In the genomic region with DNA sequence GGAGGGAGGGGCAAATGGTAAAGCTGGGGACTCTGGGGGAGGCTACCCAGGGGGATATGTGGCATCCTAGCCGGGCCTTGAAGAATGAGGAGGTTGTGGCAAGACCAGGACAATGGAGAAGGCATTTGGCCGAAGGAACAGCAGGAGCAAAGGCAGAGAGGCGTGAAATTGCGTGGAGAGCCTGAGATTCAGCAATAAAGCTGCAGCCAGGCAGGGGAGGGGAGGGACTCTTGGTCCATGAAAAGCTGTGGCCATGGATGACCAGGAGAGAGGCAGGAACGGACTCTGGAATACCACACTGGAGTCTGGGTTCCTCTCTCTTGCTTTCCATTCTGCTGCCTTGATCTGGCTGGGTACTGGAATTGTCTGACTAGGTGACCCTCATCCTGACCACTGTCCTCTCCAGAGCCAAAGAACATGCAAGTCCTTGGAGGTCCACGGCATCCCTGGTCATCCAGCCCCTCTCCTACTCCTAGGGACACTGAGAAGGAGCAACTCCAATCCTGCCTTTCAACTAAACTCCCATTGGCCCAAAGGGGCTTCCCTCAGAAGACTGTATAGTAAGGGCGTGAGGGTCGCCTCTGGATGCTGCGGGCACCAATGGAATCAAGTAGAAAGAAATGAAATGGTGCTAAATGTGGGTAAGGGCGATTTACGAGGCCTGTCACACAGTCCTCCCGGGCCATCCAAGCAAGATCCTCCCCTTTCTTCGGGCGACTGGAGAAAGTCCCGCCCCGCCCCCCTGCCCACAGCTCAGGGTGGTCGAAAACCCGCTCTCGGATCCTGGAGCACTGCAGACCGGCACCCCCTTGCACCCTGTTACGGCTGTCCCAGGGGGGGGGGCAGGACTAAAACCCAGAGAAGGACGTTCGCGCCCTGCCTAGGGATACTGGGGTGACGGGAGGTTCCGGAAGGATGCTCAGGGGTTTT, we compare ENCODE assay signal across 9 mouse cellular contexts. TPM values are rescaled to one million over a fixed set of nuclear protein-coding genes. Genes with fewer than 3 reads are reported as not detected.
A peak's percentile ranks its signal among the peaks of the same experiment; 100 is the strongest.
DNase-seq lines count a peak whose midpoint lies in the region; ATAC-seq lines count a peak whose summit lies in the region.
"Had no signal": no experiment of that assay in that cellular context is flagged by ENCODE, and none has a peak within 500 bp of the region (broad histone marks: within the 10 kb centered on the region; RNA-seq: fewer than 3 reads in every experiment).

No protein-coding gene starts in this region.

- H3K4me3 ChIP-seq in heart, embryonic 10.5 days, result peak overlapping the region; percentile 98
- H3K4me3 ChIP-seq in embryonic facial prominence, embryonic 13.5 days, result peak overlapping the region; percentile 83
- peak overlapping the region; percentile 57 for H3K4me3 ChIP-seq in midbrain, embryonic 16.5 days (ENCODE audit: low read depth, low read length)
- H3K4me3 ChIP-seq: megakaryocyte, embryonic 14.5 days had no signal

- peaks cover 86% of the 10 kb centered on the region for H3K4me1 ChIP-seq in heart, embryonic 10.5 days
- H3K4me1 ChIP-seq in embryonic facial prominence, embryonic 13.5 days, result peaks cover 62% of the 10 kb centered on the region
- peaks cover 22% of the 10 kb centered on the region for H3K4me1 ChIP-seq in midbrain, embryonic 16.5 days (ENCODE audit: control insufficient read depth, insufficient read depth, low read length)

- WGBS in heart, embryonic 10.5 days, result 10% methylated on average over 26 of the region's 26 CpGs
- 9% methylated on average over 26 of the region's 26 CpGs for WGBS in embryonic facial prominence, embryonic 13.5 days
- 7% methylated on average over 26 of the region's 26 CpGs for WGBS in midbrain, embryonic 16.5 days

- peaks cover 7% of the 10 kb centered on the region for H3K27me3 ChIP-seq in heart, embryonic 10.5 days (ENCODE audit: insufficient read depth, poor library complexity, severe bottlenecking)
- peaks cover 6% of the 10 kb centered on the region; the same call in 1 of the 2 replicates for H3K27me3 ChIP-seq in embryonic facial prominence, embryonic 13.5 days
- peaks cover 4% of the 10 kb centered on the region; the same call in 1 of the 2 replicates for H3K27me3 ChIP-seq in midbrain, embryonic 16.5 days (ENCODE audit: control insufficient read depth, insufficient read depth, low read depth, low read length)

- no peak for DNase-seq in heart, embryonic 10.5 days (ENCODE audit: low spot score)
- DNase-seq in heart, adult 8-10 months (ENCODE audit: low spot score), result no peak
- peak; percentile 65 for DNase-seq in kidney, adult 9 months
- DNase-seq in layer of hippocampus, postnatal 14 days (ENCODE audit: low spot score in 2 of 2), result no peak
- no peak for DNase-seq in right cerebral cortex, postnatal 36 days (ENCODE audit: low spot score in 2 of 2)
- DNase-seq in adrenal gland, postnatal 4 days (ENCODE audit: low spot score in 2 of 2), result no peak

- no peak for ATAC-seq in embryonic facial prominence, embryonic 13.5 days (ENCODE audit: insufficient number of reproducible peaks, insufficient read depth, low FRiP score, low TSS enrichment, low read depth)
- ATAC-seq in midbrain, embryonic 16.5 days, result 0 out of 2 replicates have a peak, but pooled peaks have one; percentile 28

- no peaks in the 10 kb centered on the region for H3K36me3 ChIP-seq in heart, embryonic 10.5 days
- no peaks in the 10 kb centered on the region for H3K36me3 ChIP-seq in embryonic facial prominence, embryonic 13.5 days
- H3K36me3 ChIP-seq in midbrain, embryonic 16.5 days (ENCODE audit: control insufficient read depth, insufficient read depth, low read length), result no peaks in the 10 kb centered on the region

- H3K9ac ChIP-seq in embryonic facial prominence, embryonic 13.5 days, result peak overlapping the region; percentile 85
- peak overlapping the region; percentile 17; the same call in 1 of the 2 replicates for H3K9ac ChIP-seq in midbrain, embryonic 16.5 days (ENCODE audit: low read depth, low read length)

- H3K27ac ChIP-seq in heart, embryonic 10.5 days, result peak overlapping the region; percentile 97; the same call in 1 of the 2 replicates
- H3K27ac ChIP-seq in embryonic facial prominence, embryonic 13.5 days, result no peak overlapping the region
- H3K27ac ChIP-seq in midbrain, embryonic 16.5 days (ENCODE audit: low read length), result no peak overlapping the region

- H3K9me3 ChIP-seq in heart, embryonic 10.5 days, result no peaks in the 10 kb centered on the region
- H3K9me3 ChIP-seq in embryonic facial prominence, embryonic 13.5 days, result no peaks in the 10 kb centered on the region
- no peaks in the 10 kb centered on the region for H3K9me3 ChIP-seq in midbrain, embryonic 16.5 days (replicated peaks; ENCODE audit: control insufficient read depth, low read length, poor library complexity, severe bottlenecking)
- H3K9me3 ChIP-seq: megakaryocyte, embryonic 14.5 days had no signal

- peak overlapping the region; percentile 89 for H3K4me2 ChIP-seq in embryonic facial prominence, embryonic 13.5 days
- H3K4me2 ChIP-seq in midbrain, embryonic 16.5 days (ENCODE audit: low read length), result peak overlapping the region; percentile 90

RNA-seq across cellular contexts. Expression of a gene that starts 2.0 kb away (rescaled TPM):
- polyA plus RNA-seq in heart, embryonic 10.5 days (2016; fragmentation: Nextera tagmentation; extraction: Ambion mirVana), result 0.28 and 0.60 TPM in 2 replicates
- total RNA-seq in heart, adult 8-10 months (2022), result 1 to 10 TPM in 3 of 4 experiments, under 1 TPM in 1; 0.84 to 1.5 (median 1.2) TPM
- 0.21 and 0.28 TPM in 2 replicates for polyA plus RNA-seq in embryonic facial prominence, embryonic 13.5 days (2015; fragmentation: Nextera tagmentation; extraction: Ambion mirVana)
- 0.04 TPM in 1 of 2 replicates, not detected in the other for polyA plus RNA-seq in midbrain, embryonic 16.5 days (2015; fragmentation: Nextera tagmentation; extraction: Ambion mirVana)
- total RNA-seq in layer of hippocampus, postnatal 14 days (2021), result 1 to 10 TPM; 1.1 to 1.2 TPM
- total RNA-seq in adrenal gland, postnatal 4 days (2021), result 10 to 100 TPM; 13.5 to 13.8 TPM

RNA-seq across cellular contexts. Expression of a gene that starts 29.1 kb away (rescaled TPM):
- not detected in 2 replicates for polyA plus RNA-seq in heart, embryonic 10.5 days (2016; fragmentation: Nextera tagmentation; extraction: Ambion mirVana)
- total RNA-seq in heart, adult 8-10 months (2022), result under 1 TPM in 1 of 4 experiments, not detected in 3; 0.25 TPM
- not detected in 2 replicates for polyA plus RNA-seq in embryonic facial prominence, embryonic 13.5 days (2015; fragmentation: Nextera tagmentation; extraction: Ambion mirVana)
- not detected in 2 replicates for polyA plus RNA-seq in midbrain, embryonic 16.5 days (2015; fragmentation: Nextera tagmentation; extraction: Ambion mirVana)
- total RNA-seq in layer of hippocampus, postnatal 14 days (2021), result not detected
- total RNA-seq in adrenal gland, postnatal 4 days (2021), result under 1 TPM; 0.67 to 0.68 TPM

RNA-seq across cellular contexts. Expression of a gene that starts 39.2 kb away (rescaled TPM):
- not detected in 2 replicates for polyA plus RNA-seq in heart, embryonic 10.5 days (2016; fragmentation: Nextera tagmentation; extraction: Ambion mirVana)
- total RNA-seq in heart, adult 8-10 months (2022), result not detected
- polyA plus RNA-seq in embryonic facial prominence, embryonic 13.5 days (2015; fragmentation: Nextera tagmentation; extraction: Ambion mirVana), result not detected in 2 replicates
- polyA plus RNA-seq in midbrain, embryonic 16.5 days (2015; fragmentation: Nextera tagmentation; extraction: Ambion mirVana), result not detected in 2 replicates
- not detected for total RNA-seq in layer of hippocampus, postnatal 14 days (2021)
- total RNA-seq in adrenal gland, postnatal 4 days (2021), result 1 to 10 TPM in 1 of 2 experiments, under 1 TPM in 1; 0.73 to 1.2 TPM

RNA-seq across cellular contexts. Expression of a gene that starts 52.0 kb away (rescaled TPM):
- polyA plus RNA-seq in heart, embryonic 10.5 days (2016; fragmentation: Nextera tagmentation; extraction: Ambion mirVana), result 2.7 and 5.2 TPM in 2 replicates
- 10 to 100 TPM; 19.8 to 30.3 (median 23.0) TPM for total RNA-seq in heart, adult 8-10 months (2022)
- 9.9 and 10.1 TPM in 2 replicates for polyA plus RNA-seq in embryonic facial prominence, embryonic 13.5 days (2015; fragmentation: Nextera tagmentation; extraction: Ambion mirVana)
- 8.0 and 10.6 TPM in 2 replicates for polyA plus RNA-seq in midbrain, embryonic 16.5 days (2015; fragmentation: Nextera tagmentation; extraction: Ambion mirVana)
- total RNA-seq in layer of hippocampus, postnatal 14 days (2021), result 10 to 100 TPM; 11.9 to 12.0 TPM
- 10 to 100 TPM; 22.4 to 22.9 TPM for total RNA-seq in adrenal gland, postnatal 4 days (2021)

Comparison
In these comparisons a context has a peak if more than half of its experiments do, and no peak if none do; other contexts are left out.
1. RNA of a gene that starts 2.0 kb away (total RNA-seq): 13.5 to 13.8 TPM in adrenal gland, postnatal 4 days; 1.1 to 1.2 TPM in layer of hippocampus, postnatal 14 days and 0.84 to 1.5 TPM in heart, adult 8-10 months; every median in the first group is over 4 times any median in the second.
2. Peak in every context shown above with its lines, with median percentiles within 50 percentile points of each other: H3K4me3 ChIP-seq.